Mouse (Mus musculus) kidney, embryonic 14.5 days (tissue): Measurements from ENCODE around the gene Kdm2b. TPM values are rescaled to one million over a fixed set of nuclear protein-coding genes. Genes with fewer than 3 reads are reported as not detected.

Experiments
- ATAC-seq: fragments of 200-750 bp; cut with Nextera tagmentation; 2 replicates; pipeline ENCODE4 v1.8.0; 2017; ENCODE audit warnings: moderate number of reproducible peaks, mild to moderate bottlenecking, moderate TSS enrichment, moderate library complexity; ENCODE audit not compliant: low FRiP score, low TSS enrichment
- H3K27ac ChIP-seq: fragments of 300-500 bp; sonication (generic); 2 replicates; pipeline ENCODE4 v1.5.1; 2014; ENCODE audit warnings: low read depth, mild to moderate bottlenecking, low read length, moderate library complexity, mixed read lengths
- H3K27me3 ChIP-seq: fragments of 300-500 bp; sonication (generic); 2 replicates; pipeline ENCODE4 v1.6.1; 2014; ENCODE audit warnings: mild to moderate bottlenecking, low read length; ENCODE audit not compliant: control insufficient read depth, insufficient read depth
- H3K36me3 ChIP-seq: fragments of 300-500 bp; sonication (generic); 2 replicates; pipeline ENCODE4 v1.6.1; 2014; ENCODE audit warnings: low read length, mixed read lengths; ENCODE audit not compliant: control insufficient read depth, insufficient read depth
- H3K4me1 ChIP-seq: fragments of 300-500 bp; sonication (generic); 2 replicates; pipeline ENCODE4 v1.6.1; 2014; ENCODE audit warnings: low read length, mixed read lengths; ENCODE audit not compliant: control insufficient read depth, insufficient read depth
- H3K4me2 ChIP-seq: fragments of 300-500 bp; sonication (generic); replicated peaks from 2 replicates; pipeline ENCODE4 v1.6.1; 2014; ENCODE audit warnings: low read depth, mild to moderate bottlenecking, low read length
- H3K4me3 ChIP-seq: fragments of 300-500 bp; sonication (generic); 2 replicates; pipeline ENCODE4 v1.5.1; 2014; ENCODE audit warnings: mild to moderate bottlenecking, low read length
- H3K9ac ChIP-seq: fragments of 300-500 bp; sonication (generic); 2 replicates; pipeline ENCODE4 v1.6.1; 2014; ENCODE audit warnings: low read depth, mild to moderate bottlenecking, low read length, moderate library complexity
- H3K9me3 ChIP-seq: fragments of 300-500 bp; sonication (generic); 2 replicates; pipeline ENCODE4 v1.6.1; 2016; ENCODE audit warnings: low read length; ENCODE audit not compliant: control insufficient read depth
- WGBS: fragments of 180-500 bp; shearing (Covaris S2); extraction: QIAGEN DNeasy Blood & Tissue Kit; methylation state at CpG from one replicate; pipeline ENCODE4 v1.1.7; 2014; 5-methylcytosine and 5-hydroxymethylcytosine counted together
- polyA plus RNA-seq: library from polyadenylated mRNA; unstranded; fragments of >200 nt; fragmentation: Nextera tagmentation; extraction: Ambion mirVana; gene quantifications from 2 replicates; pipeline ENCODE4 v1.2.1, GENCODE M21; 2014

Kdm2b gene
- polyA plus RNA-seq, 1 experiment from 2014 or later = 105 TPM

DNA sequence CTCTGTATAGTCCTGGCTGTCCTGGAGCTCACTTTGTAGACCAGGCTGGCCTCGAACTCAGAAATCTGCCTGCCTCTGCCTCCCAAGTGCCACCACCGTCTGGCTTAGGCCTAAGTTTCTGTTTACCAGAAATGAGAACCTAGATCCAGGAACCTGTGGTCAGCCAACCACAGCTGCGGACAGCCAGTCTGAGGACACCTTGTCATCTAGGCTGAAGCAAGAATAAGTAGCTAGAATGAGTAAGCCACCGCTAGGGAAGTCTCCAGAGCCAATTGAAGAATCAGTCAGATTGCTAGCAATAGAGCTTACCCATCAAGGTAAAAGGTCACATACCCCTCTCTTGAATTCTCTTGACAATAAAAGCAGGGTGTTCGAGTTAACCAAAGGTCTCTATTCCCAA is 145.8 kb downstream of the Kdm2b start:
- no peak for ATAC-seq
- Histone ChIP-seq H3K9ac (no peak overlapping the region), H3K27ac (no peak overlapping the region), H3K4me1 (no peaks in the 10 kb centered on the region), H3K36me3 (no peaks in the 10 kb centered on the region), H3K4me3 (no peak overlapping the region), H3K4me2 (no peak overlapping the region), H3K27me3 (no peaks in the 10 kb centered on the region), H3K9me3 (no peaks in the 10 kb centered on the region)
- 82% methylated on average over 5 of the region's 5 CpGs for WGBS

DNA sequence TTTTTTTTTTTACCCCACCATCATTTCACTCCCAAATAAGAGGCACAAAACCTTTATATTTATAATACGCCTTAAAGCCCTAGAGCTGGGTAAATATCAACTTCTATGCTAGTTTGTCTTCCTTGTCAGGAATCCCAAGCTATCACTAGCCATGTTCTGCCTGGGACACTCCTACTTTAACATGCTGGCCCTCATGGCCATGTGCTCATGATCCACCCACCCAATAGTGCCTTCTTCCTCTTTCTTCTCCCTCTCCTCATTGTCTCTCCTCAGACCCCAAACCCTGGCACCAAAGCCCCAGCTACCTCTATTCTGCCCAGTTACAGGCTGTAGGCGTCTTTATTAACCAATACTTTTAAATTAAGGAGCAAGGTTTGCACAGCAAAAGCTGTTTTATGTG is 148.5 kb downstream of the Kdm2b start:
- 83% methylated on average over 2 of the region's 2 CpGs for WGBS

DNA sequence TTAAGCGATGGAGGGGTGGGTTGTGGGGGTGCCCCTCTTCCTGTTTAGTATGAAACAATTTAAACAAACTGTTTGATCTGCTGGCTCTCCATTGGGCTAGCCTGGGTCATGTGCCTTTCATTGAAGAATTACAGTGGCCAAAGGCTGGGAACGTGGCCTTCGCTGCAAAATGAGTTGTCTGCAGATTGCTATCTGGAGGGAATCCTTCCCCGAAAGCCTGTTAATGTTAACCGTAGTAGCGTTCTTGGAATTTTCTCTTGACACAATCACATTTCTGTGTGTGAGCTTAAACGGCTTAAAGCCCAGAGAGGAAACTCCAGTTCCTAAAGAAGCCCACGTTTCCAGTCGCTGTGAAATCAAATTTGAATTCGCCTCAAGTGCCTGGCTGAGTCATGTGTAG is 156.6 kb downstream of the Kdm2b start:
- H3K4me1 ChIP-seq = no peaks in the 10 kb centered on the region
- no peak overlapping the region for H3K4me3 ChIP-seq
- 79% methylated on average over 10 of the region's 10 CpGs for WGBS
- no peak for ATAC-seq
- no peak overlapping the region for H3K27ac ChIP-seq
- no peaks in the 10 kb centered on the region for H3K9me3 ChIP-seq
- no peak overlapping the region for H3K9ac ChIP-seq
- H3K27me3 ChIP-seq = no peaks in the 10 kb centered on the region
- no peaks in the 10 kb centered on the region for H3K36me3 ChIP-seq
- no peak overlapping the region for H3K4me2 ChIP-seq

More for the DNA sequence above, 148.5 kb downstream of the Kdm2b start:
- no peak overlapping the region for H3K4me2 ChIP-seq
- no peak overlapping the region for H3K4me3 ChIP-seq
- H3K4me1 ChIP-seq = no peaks in the 10 kb centered on the region
- H3K36me3 ChIP-seq = no peaks in the 10 kb centered on the region
- no peak overlapping the region for H3K9ac ChIP-seq
- no peak for ATAC-seq
- no peaks in the 10 kb centered on the region for H3K9me3 ChIP-seq
- no peaks in the 10 kb centered on the region for H3K27me3 ChIP-seq
- no peak overlapping the region for H3K27ac ChIP-seq

DNA sequence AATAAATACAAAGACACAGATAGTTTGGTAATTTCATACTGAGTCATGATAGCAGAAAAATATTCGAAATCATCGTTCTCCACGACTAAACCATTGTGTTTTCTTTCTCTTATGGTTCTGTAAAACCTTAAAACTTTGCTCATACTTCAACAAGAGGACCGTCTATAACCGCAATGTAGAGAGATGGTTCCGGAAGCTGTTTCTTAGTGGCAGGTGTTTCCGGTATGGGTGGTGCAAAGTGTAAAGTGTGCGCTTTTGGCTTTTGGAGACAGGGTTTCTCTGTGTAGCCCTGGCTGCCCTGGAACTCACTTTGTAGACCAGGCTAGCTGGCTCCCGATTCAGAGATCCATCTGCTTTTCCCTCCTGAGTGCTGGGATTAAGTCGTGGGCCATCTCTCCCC is 157.1 kb downstream of the Kdm2b start:
- no peaks in the 10 kb centered on the region for H3K4me1 ChIP-seq

DNA sequence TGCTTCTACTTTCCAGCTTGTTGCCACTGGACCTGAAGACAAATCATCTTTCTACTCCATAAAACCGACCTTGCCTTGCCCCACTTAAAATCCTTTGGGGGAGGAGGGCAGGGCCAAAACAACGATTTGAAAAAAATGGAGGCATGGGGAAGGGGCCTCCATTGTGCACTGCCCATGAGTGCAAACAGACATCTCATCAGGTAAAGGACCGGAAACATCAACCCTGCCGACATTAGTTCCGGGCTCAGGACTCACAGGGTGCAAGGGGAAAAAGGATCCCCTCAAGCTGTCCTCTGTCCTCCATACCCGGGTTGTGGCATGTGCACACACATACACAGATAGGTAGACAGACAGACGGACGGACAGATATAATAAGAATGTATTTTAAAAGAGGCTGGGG is 164.5 kb downstream of the Kdm2b start:
- no peak overlapping the region for H3K9ac ChIP-seq
- H3K36me3 ChIP-seq = no peaks in the 10 kb centered on the region
- H3K4me3 ChIP-seq = no peak overlapping the region
- peaks cover 2% of the 10 kb centered on the region; the same call in 1 of the 2 replicates for H3K4me1 ChIP-seq
- no peak overlapping the region for H3K4me2 ChIP-seq
- no peak overlapping the region for H3K27ac ChIP-seq
- H3K9me3 ChIP-seq = no peaks in the 10 kb centered on the region
- no peaks in the 10 kb centered on the region for H3K27me3 ChIP-seq
- WGBS = 86% methylated on average over 8 of the region's 8 CpGs
- ATAC-seq = no peak

More for the DNA sequence above, 157.1 kb downstream of the Kdm2b start:
- Histone ChIP-seq H3K27me3 (no peaks in the 10 kb centered on the region), H3K27ac (no peak overlapping the region), H3K36me3 (no peaks in the 10 kb centered on the region), H3K4me2 (no peak overlapping the region), H3K9ac (no peak overlapping the region), H3K9me3 (no peaks in the 10 kb centered on the region), H3K4me3 (no peak overlapping the region)
- no peak for ATAC-seq
- WGBS = 89% methylated on average over 10 of the region's 10 CpGs

- no peak overlapping the region for H3K27ac ChIP-seq
- H3K27me3 ChIP-seq = no peaks in the 10 kb centered on the region
- ATAC-seq = no peak
- no peaks in the 10 kb centered on the region for H3K9me3 ChIP-seq
- no peak overlapping the region for H3K9ac ChIP-seq
- H3K36me3 ChIP-seq = peaks cover under 1% of the 10 kb centered on the region; the same call in 1 of the 2 replicates
- no peak overlapping the region for H3K4me3 ChIP-seq
- 76% methylated on average over 6 of the region's 6 CpGs for WGBS
- H3K4me2 ChIP-seq = no peak overlapping the region
- H3K4me1 ChIP-seq = peaks cover 9% of the 10 kb centered on the region; the same call in 1 of the 2 replicates
Observed at GRCm38 (mm10) chr5:122824450-122824849, 165.2 kb downstream of the Kdm2b start.

GRCm38 (mm10) chr5:122823976-122824375 is 165.6 kb downstream of the Kdm2b start:
- WGBS = 71% methylated on average over 1 of the region's 1 CpGs
- no peak overlapping the region for H3K4me3 ChIP-seq
- no peaks in the 10 kb centered on the region for H3K27me3 ChIP-seq
- peaks cover 5% of the 10 kb centered on the region; the same call in 1 of the 2 replicates for H3K36me3 ChIP-seq
- H3K27ac ChIP-seq = no peak overlapping the region
- H3K9me3 ChIP-seq = no peaks in the 10 kb centered on the region
- no peak for ATAC-seq
- peaks cover 9% of the 10 kb centered on the region; the same call in 1 of the 2 replicates for H3K4me1 ChIP-seq
- no peak overlapping the region for H3K4me2 ChIP-seq
- no peak overlapping the region for H3K9ac ChIP-seq

DNA sequence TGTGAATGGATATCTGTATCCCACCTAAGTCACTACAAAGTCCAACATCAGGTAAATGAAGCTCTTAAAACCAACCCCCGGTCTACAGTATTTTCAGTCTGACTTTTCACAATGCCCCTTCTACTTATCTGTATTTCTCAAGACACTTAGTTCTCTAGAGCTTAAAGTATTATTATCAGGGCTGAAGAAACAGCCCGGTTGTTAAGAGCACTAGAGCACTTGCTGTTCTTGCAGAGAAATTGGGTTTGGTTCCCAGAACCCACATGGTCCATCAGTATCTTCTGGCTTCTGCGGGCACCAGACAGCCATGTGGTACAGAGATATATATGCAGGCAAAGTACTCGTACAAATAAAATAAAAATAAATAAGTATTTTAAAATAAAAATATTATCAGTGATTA is 167.2 kb downstream of the Kdm2b start:
- peaks cover 9% of the 10 kb centered on the region; the same call in 1 of the 2 replicates for H3K4me1 ChIP-seq
- H3K9me3 ChIP-seq = no peaks in the 10 kb centered on the region
- no peaks in the 10 kb centered on the region for H3K27me3 ChIP-seq
- ATAC-seq = no peak
- no peak overlapping the region for H3K27ac ChIP-seq
- no peak overlapping the region for H3K9ac ChIP-seq
- H3K4me3 ChIP-seq = no peak overlapping the region
- H3K36me3 ChIP-seq = peaks cover 20% of the 10 kb centered on the region
- WGBS = 92% methylated on average over 4 of the region's 4 CpGs
- no peak overlapping the region for H3K4me2 ChIP-seq

DNA sequence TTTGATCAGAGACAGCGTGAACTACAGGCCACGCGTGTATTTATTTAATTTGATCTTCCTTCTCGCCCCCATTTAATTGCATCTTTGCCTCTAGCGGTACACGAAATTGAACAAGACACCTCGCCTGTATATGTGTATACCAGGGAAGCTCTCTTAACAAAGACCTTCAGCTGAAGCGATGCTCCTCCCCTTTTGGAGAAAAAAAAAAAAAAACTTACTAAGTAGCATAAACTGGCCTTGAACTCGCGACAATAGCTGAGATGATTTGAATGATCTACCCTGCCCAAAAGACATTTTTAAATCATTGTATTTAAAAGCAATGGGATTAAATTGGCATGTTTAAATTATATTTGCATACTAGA is 168.1 kb downstream of the Kdm2b start:
- Histone ChIP-seq H3K4me1 (peaks cover 9% of the 10 kb centered on the region; the same call in 1 of the 2 replicates), H3K9ac (peak overlapping the region; percentile 71; the same call in 1 of the 2 replicates), H3K4me2 (peak overlapping the region; percentile 40), H3K27me3 (no peaks in the 10 kb centered on the region), H3K9me3 (no peaks in the 10 kb centered on the region), H3K4me3 (peak overlapping the region; percentile 50), H3K36me3 (peaks cover 29% of the 10 kb centered on the region), H3K27ac (peak overlapping the region; percentile 88)
- under 1% methylated on average over 10 of the region's 10 CpGs for WGBS
- ATAC-seq = peak; percentile 58
